Mouse (Mus musculus) heart, adult 2 months (tissue): ENCODE data around the gene Mpped2. TPM values are rescaled to one million over a fixed set of nuclear protein-coding genes. Genes with fewer than 3 reads are reported as not detected.

ENCODE experiments used
- DNase-seq, 2 experiments: peaks; one replicate each; pipeline ENCODE4 v3.0.0; 2021
- H3K27ac ChIP-seq: fragments of 200-600 bp; 2 replicates; pipeline ENCODE4 v1.8.1; 2022
- H3K27me3 ChIP-seq: fragments of 200-500 bp; 2 replicates; pipeline ENCODE4 v1.6.1; 2012; ENCODE audit warnings: mild to moderate bottlenecking, low read length, inconsistent platforms, mixed read lengths; ENCODE audit not compliant: control insufficient read depth, insufficient read depth
- H3K36me3 ChIP-seq: fragments of 200-500 bp; 2 replicates; pipeline ENCODE4 v1.6.1; 2012; ENCODE audit warnings: low read length, inconsistent platforms; ENCODE audit not compliant: control insufficient read depth, insufficient read depth
- H3K4me1 ChIP-seq: fragments of 200-500 bp; 2 replicates; pipeline ENCODE4 v1.6.1; 2011; ENCODE audit warnings: low read length; ENCODE audit not compliant: control insufficient read depth, insufficient read depth
- H3K4me3 ChIP-seq: fragments of 200-600 bp; 2 replicates; pipeline ENCODE4 v1.8.1; 2022
- H3K79me2 ChIP-seq: fragments of 200-500 bp; replicated peaks from 2 replicates; pipeline ENCODE4 v1.6.1; 2012; ENCODE audit warnings: mild to moderate bottlenecking, inconsistent platforms, low read length, moderate library complexity, mixed read lengths; ENCODE audit not compliant: control insufficient read depth, insufficient read depth
- H3K9ac ChIP-seq: fragments of 200-500 bp; 2 replicates; pipeline ENCODE4 v1.6.1; 2012; ENCODE audit warnings: low read depth, mild to moderate bottlenecking, control low read depth, inconsistent platforms, low read length, mixed read lengths
- CTCF ChIP-seq: fragments of 200-600 bp; IDR thresholded peaks from 2 replicates; pipeline ENCODE4 v1.8.1; 2022; ENCODE audit warnings: antibody characterized with exemption, mild to moderate bottlenecking, moderate library complexity
- EP300 ChIP-seq: fragments of 200-500 bp; IDR thresholded peaks from 2 replicates; pipeline ENCODE4 v1.6.1; 2011; ENCODE audit warnings: low read depth, low read length, control low read depth; ENCODE audit not compliant: insufficient read depth
- POLR2A ChIP-seq: fragments of 200-500 bp; IDR thresholded peaks from 2 replicates; pipeline ENCODE4 v1.6.1; 2011; ENCODE audit warnings: mild to moderate bottlenecking, low read depth, low read length, control low read depth; ENCODE audit not compliant: insufficient read depth
- WGBS: fragments of 180-500 bp; shearing (Covaris S2); methylation state at CpG from one replicate; pipeline ENCODE4 v1.1.7; 2018; 5-methylcytosine and 5-hydroxymethylcytosine counted together
- intact Hi-C: fragments of 180-260 bp; cut with DNase I; formaldehyde crosslinking; loops from one replicate; pipeline ENCODE4 v1.15.1; 2025
- polyA plus RNA-seq: library from polyadenylated mRNA; depleted of rRNA; stranded (reverse); fragments of >200 nt; gene quantifications from 2 replicates; pipeline ENCODE4 v1.2.3, GENCODE M21; 2012
- total RNA-seq, 2 experiments: library from RNA; stranded (reverse); gene quantifications; 2 replicates each; pipeline ENCODE4 v1.2.3; 2021

The Mpped2 gene
- total and polyA plus RNA-seq, 3 experiments, result 8.0 to 23.7 (median 20.7) TPM

DNA sequence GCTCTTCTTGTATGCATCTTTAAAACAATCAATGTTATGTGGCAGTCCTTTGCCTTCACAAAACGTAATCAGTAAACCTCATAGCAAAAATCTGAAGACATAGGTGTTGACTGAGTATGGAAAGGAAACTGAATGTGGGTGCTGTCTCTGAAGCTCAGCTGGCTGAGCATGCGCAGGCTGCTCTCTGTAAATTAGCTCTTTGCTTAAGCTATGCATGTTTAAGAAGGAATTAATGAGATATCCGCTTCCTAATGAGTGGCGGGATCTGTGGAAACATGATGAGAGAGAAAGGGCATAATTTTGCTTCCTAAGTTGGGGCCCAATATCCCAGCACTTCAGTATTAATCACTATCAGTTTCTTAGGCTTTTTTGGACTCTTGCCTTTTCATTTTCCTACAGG lies 51.0 kb downstream of the Mpped2 start:
- intact Hi-C loops, result no loop called here
- TF ChIP-seq EP300, result no peak
- 88% methylated on average over 4 of the region's 4 CpGs for WGBS

GRCm38 (mm10) chr2:106744601-106745000 lies 51.5 kb downstream of the Mpped2 start:
- 84% methylated on average over 14 of the region's 14 CpGs for WGBS
- H3K27ac ChIP-seq, result no peak overlapping the region
- intact Hi-C loops, result no loop called here
- H3K9ac ChIP-seq, result no peak overlapping the region
- TF ChIP-seq CTCF (no peak), POLR2A (no peak), EP300 (no peak)
- no peaks in the 10 kb centered on the region for H3K4me1 ChIP-seq
- H3K27me3 ChIP-seq, result no peaks in the 10 kb centered on the region
- H3K36me3 ChIP-seq, result no peaks in the 10 kb centered on the region
- DNase-seq, result no peak
- H3K79me2 ChIP-seq, result no peaks in the 10 kb centered on the region
- H3K4me3 ChIP-seq, result no peak overlapping the region

More for the DNA sequence above, 51.0 kb downstream of the Mpped2 start:
- Histone ChIP-seq H3K4me3 (no peak overlapping the region), H3K36me3 (no peaks in the 10 kb centered on the region), H3K27ac (no peak overlapping the region), H3K79me2 (no peaks in the 10 kb centered on the region), H3K27me3 (no peaks in the 10 kb centered on the region), H3K4me1 (no peaks in the 10 kb centered on the region), H3K9ac (no peak overlapping the region)
- DNase-seq, result no peak

GRCm38 (mm10) chr2:106745364-106745763 lies 52.3 kb downstream of the Mpped2 start:
- TF ChIP-seq EP300 (no peak), CTCF (no peak), POLR2A (no peak)
- WGBS, result 100% methylated on average over 1 of the region's 1 CpGs
- no peaks in the 10 kb centered on the region for H3K79me2 ChIP-seq
- DNase-seq, result no peak
- H3K4me1 ChIP-seq, result no peaks in the 10 kb centered on the region
- no peaks in the 10 kb centered on the region for H3K36me3 ChIP-seq
- intact Hi-C loops, result no loop called here
- no peak overlapping the region for H3K9ac ChIP-seq
- H3K4me3 ChIP-seq, result no peak overlapping the region
- H3K27ac ChIP-seq, result no peak overlapping the region
- H3K27me3 ChIP-seq, result no peaks in the 10 kb centered on the region

GRCm38 (mm10) chr2:106746211-106746610 lies 53.1 kb downstream of the Mpped2 start:
- TF ChIP-seq CTCF (no peak), POLR2A (no peak), EP300 (no peak)
- no peaks in the 10 kb centered on the region for H3K27me3 ChIP-seq
- 58% methylated on average over 6 of the region's 6 CpGs for WGBS
- no peak overlapping the region for H3K4me3 ChIP-seq
- H3K36me3 ChIP-seq, result no peaks in the 10 kb centered on the region
- intact Hi-C loops, result no loop called here
- no peak overlapping the region for H3K9ac ChIP-seq
- H3K79me2 ChIP-seq, result no peaks in the 10 kb centered on the region
- no peak for DNase-seq
- no peak overlapping the region for H3K27ac ChIP-seq
- no peaks in the 10 kb centered on the region for H3K4me1 ChIP-seq

DNA sequence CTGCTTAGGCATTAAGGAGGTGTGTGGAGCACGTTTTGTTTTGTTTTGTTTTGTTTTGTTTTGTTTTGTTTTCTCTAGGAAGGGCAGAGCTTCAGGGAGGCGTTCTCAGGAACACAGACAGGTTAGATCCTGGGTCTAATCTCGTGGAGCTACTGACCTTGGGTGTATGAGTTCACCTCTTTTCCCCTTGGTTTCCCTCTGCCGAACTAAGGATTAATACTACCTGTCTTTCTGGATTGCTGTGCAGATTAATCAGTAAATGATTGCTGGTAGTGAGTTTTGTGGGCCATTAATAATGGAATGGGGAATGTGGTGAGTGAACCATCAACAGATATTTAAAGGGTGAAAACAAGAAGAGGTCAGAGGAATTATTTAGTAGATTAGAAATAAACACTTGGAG lies 53.8 kb downstream of the Mpped2 start:
- no peak for TF ChIP-seq CTCF
- no peak for TF ChIP-seq EP300
- no peak for TF ChIP-seq POLR2A
- no peak overlapping the region for H3K4me3 ChIP-seq
- H3K36me3 ChIP-seq, result no peaks in the 10 kb centered on the region
- no peak overlapping the region for H3K27ac ChIP-seq
- H3K79me2 ChIP-seq, result no peaks in the 10 kb centered on the region
- H3K27me3 ChIP-seq, result no peaks in the 10 kb centered on the region
- no peaks in the 10 kb centered on the region for H3K4me1 ChIP-seq
- no peak overlapping the region for H3K9ac ChIP-seq
- 63% methylated on average over 4 of the region's 4 CpGs for WGBS
- no peak for DNase-seq
- intact Hi-C loops, result no loop called here

- WGBS, result 72% methylated on average over 4 of the region's 4 CpGs
- no peaks in the 10 kb centered on the region for H3K27me3 ChIP-seq
- H3K4me1 ChIP-seq, result no peaks in the 10 kb centered on the region
- TF ChIP-seq CTCF (no peak), POLR2A (no peak), EP300 (no peak)
- no peak overlapping the region for H3K4me3 ChIP-seq
- no peak for DNase-seq
- H3K36me3 ChIP-seq, result no peaks in the 10 kb centered on the region
- no peaks in the 10 kb centered on the region for H3K79me2 ChIP-seq
- H3K9ac ChIP-seq, result no peak overlapping the region
- no peak overlapping the region for H3K27ac ChIP-seq
- intact Hi-C loops, result no loop called here
These were observed 54.3 kb downstream of the Mpped2 start for GRCm38 (mm10) chr2:106747342-106747741.

DNA sequence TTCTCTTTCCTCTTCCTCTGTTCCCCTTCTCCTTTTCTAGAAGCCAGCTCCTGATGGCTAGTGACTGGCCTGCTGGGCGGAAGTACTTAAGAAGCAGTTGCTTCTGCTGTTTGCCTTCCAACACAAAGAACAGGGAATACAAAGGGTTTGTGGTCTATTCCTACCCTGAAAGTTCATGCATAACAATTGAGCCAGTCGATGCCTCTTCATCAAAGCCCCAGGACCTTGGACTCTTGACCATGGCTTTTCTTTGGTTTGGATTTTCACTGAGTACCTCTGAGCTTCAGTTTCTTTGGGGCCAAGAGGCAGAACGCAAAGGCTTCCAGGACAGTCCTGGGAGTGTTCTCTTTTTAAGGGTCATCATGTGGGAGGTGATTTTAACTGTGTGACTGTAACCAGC lies 57.8 kb downstream of the Mpped2 start:
- TF ChIP-seq POLR2A, result no peak
- TF ChIP-seq CTCF, result no peak
- TF ChIP-seq EP300, result no peak
- intact Hi-C loops, result no loop called here
- WGBS, result 86% methylated on average over 3 of the region's 3 CpGs

More for the DNA sequence above, 57.8 kb downstream of the Mpped2 start:
- no peaks in the 10 kb centered on the region for H3K4me1 ChIP-seq
- H3K27me3 ChIP-seq, result no peaks in the 10 kb centered on the region
- H3K9ac ChIP-seq, result no peak overlapping the region
- no peak for DNase-seq
- H3K79me2 ChIP-seq, result no peaks in the 10 kb centered on the region
- H3K36me3 ChIP-seq, result no peaks in the 10 kb centered on the region
- H3K4me3 ChIP-seq, result no peak overlapping the region
- H3K27ac ChIP-seq, result no peak overlapping the region
